Mouse (Mus musculus) limb, embryonic 12.5 days (tissue): ENCODE results near the gene Sema5a. TPM values are rescaled to one million over a fixed set of nuclear protein-coding genes. Genes with fewer than 3 reads are reported as not detected.
A peak's percentile ranks its signal among the peaks of the same experiment; 100 is the strongest.

ENCODE experiments used
- ATAC-seq: fragments of 200-750 bp; cut with Nextera tagmentation; 2 replicates; pipeline ENCODE4 v1.8.0; 2017; ENCODE audit warnings: low read depth, moderate TSS enrichment; ENCODE audit not compliant: insufficient number of reproducible peaks, insufficient read depth, low FRiP score, low TSS enrichment
- H3K27ac ChIP-seq: fragments of 300-500 bp; sonication (generic); 2 replicates; pipeline ENCODE4 v1.5.1; 2016; ENCODE audit warnings: mild to moderate bottlenecking, moderate library complexity
- H3K27me3 ChIP-seq: fragments of 300-500 bp; sonication (generic); 2 replicates; pipeline ENCODE4 v1.6.1; 2016; ENCODE audit warnings: mild to moderate bottlenecking, moderate library complexity
- H3K36me3 ChIP-seq: fragments of 300-500 bp; sonication (generic); 2 replicates; pipeline ENCODE4 v1.6.1; 2016; ENCODE audit warnings: mild to moderate bottlenecking, moderate library complexity
- H3K4me1 ChIP-seq: fragments of 300-500 bp; sonication (generic); replicated peaks from 2 replicates; pipeline ENCODE4 v1.6.1; 2016
- H3K4me2 ChIP-seq: fragments of 300-500 bp; sonication (generic); 2 replicates; pipeline ENCODE4 v1.6.1; 2016; ENCODE audit warnings: mild to moderate bottlenecking, moderate library complexity
- H3K4me3 ChIP-seq: fragments of 300-500 bp; sonication (generic); replicated peaks from 2 replicates; pipeline ENCODE4 v1.5.1; 2016; ENCODE audit warnings: mild to moderate bottlenecking
- H3K9ac ChIP-seq: fragments of 300-500 bp; sonication (generic); replicated peaks from 2 replicates; pipeline ENCODE4 v1.6.1; 2016; ENCODE audit warnings: mild to moderate bottlenecking, moderate library complexity
- H3K9me3 ChIP-seq: fragments of 300-500 bp; sonication (generic); 2 replicates; pipeline ENCODE4 v1.6.1; 2016; ENCODE audit warnings: mild to moderate bottlenecking, moderate library complexity
- WGBS: fragments of 180-500 bp; shearing (Covaris S2); methylation state at CpG from one replicate; pipeline ENCODE4 v1.1.7; 2016; 5-methylcytosine and 5-hydroxymethylcytosine counted together
- polyA plus RNA-seq: library from polyadenylated mRNA; unstranded; fragments of >200 nt; fragmentation: Nextera tagmentation; extraction: Ambion mirVana; gene quantifications from 2 replicates; pipeline ENCODE4 v1.2.1, GENCODE M21; 2016

Sema5a gene
- polyA plus RNA-seq, 1 experiment from 2014 or later, result 21.6 TPM

DNA sequence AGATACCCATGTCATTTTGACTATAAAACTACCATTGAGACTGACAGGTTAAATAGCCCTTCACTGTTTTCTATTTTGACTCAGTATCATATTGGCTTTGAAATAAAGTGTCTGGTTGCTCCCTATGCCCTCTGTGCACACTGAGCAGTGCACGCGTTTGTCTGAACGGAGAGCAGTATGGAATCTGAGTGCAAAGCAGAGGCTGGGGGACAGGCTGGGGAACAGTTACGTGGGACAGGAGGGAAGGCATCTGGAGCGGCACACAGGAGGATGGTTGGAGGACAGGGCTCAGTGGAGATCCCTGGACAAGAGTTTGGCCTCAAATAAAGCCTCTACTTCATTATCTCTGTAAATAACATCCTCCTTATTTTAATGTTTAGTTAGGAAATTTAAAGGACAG lies 30.4 kb downstream of the Sema5a start:
- Histone ChIP-seq H3K4me2 (no peak overlapping the region), H3K9me3 (no peaks in the 10 kb centered on the region), H3K4me1 (peaks cover 23% of the 10 kb centered on the region), H3K36me3 (peaks cover 6% of the 10 kb centered on the region; the same call in 1 of the 2 replicates), H3K27ac (no peak overlapping the region), H3K9ac (no peak overlapping the region), H3K27me3 (no peaks in the 10 kb centered on the region), H3K4me3 (no peak overlapping the region)
- 85% methylated on average over 5 of the region's 5 CpGs for WGBS
- ATAC-seq, result no peak

DNA sequence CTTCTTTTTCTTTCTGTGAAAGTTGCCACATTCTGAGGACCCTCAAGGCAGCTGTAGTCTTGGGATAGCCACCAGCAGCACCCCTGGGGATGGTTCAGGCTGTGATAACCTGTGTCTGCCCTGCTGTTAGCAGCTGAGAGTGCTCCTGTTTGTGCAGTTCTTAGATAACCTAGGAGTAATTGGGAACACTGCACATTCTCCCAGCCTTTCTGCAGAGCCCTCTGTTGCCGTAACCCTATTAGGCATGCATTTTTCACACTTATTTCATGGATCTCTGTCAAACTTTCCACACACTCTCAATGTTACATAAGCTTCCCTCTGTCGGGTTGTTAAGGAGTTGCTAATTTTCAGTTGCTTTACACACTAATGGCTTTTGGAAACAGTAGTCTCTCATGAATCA lies 34.0 kb downstream of the Sema5a start:
- no peak for ATAC-seq

DNA sequence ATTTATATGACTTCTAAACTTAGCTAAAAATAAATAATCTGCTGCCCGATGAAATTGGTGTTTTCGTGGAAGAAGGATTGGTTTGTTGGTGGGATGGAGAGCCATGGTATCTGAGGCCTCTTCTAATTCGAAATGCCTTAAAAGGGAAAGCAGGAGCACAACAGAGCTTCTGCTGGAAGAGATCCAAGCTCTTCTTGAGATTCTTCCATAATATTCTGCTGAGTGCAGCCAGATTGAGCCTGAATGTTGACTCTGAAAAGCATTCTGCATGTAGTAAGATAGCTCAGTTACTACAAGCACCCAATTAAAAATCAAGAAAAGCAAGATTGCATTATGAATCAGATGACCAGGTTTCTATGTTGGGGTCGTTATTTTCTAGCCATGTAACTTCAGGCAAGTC lies 36.8 kb downstream of the Sema5a start:
- no peaks in the 10 kb centered on the region for H3K27me3 ChIP-seq
- peaks cover 10% of the 10 kb centered on the region for H3K4me1 ChIP-seq
- H3K4me3 ChIP-seq, result no peak overlapping the region
- no peak overlapping the region for H3K9ac ChIP-seq
- no peak overlapping the region for H3K4me2 ChIP-seq
- H3K9me3 ChIP-seq, result no peaks in the 10 kb centered on the region
- ATAC-seq, result no peak
- 87% methylated on average over 4 of the region's 4 CpGs for WGBS
- no peak overlapping the region for H3K27ac ChIP-seq
- H3K36me3 ChIP-seq, result no peaks in the 10 kb centered on the region

More for the DNA sequence above, 34.0 kb downstream of the Sema5a start:
- WGBS, result 60% methylated on average over 2 of the region's 2 CpGs
- no peaks in the 10 kb centered on the region for H3K9me3 ChIP-seq
- peaks cover 17% of the 10 kb centered on the region for H3K4me1 ChIP-seq
- no peak overlapping the region for H3K4me3 ChIP-seq
- 0 out of 2 replicates have a peak overlapping the region, but pooled peaks have one; percentile 45 for H3K27ac ChIP-seq
- H3K9ac ChIP-seq, result no peak overlapping the region
- no peak overlapping the region for H3K4me2 ChIP-seq
- no peaks in the 10 kb centered on the region for H3K36me3 ChIP-seq
- no peaks in the 10 kb centered on the region for H3K27me3 ChIP-seq

DNA sequence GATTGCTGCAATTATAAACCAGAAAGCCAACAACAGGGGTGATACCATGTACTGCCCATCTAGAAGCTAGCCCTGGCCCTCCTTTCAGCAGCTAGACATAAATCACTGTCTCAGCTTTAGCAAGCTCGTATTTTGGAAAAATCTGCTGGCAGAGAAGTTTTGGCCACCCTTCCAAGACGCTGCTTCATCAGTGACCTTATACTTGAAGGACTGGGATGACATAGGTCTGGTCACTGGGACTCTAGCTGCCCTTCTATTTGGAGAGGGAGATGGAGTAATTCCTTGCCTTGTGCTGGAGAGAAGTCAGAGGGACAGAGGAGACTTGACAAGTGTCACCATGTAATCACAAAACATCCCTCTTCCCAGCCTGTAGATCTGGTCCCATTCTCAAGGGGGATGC lies 40.1 kb downstream of the Sema5a start:
- Histone ChIP-seq H3K4me2 (no peak overlapping the region), H3K9ac (no peak overlapping the region), H3K27me3 (no peaks in the 10 kb centered on the region), H3K27ac (no peak overlapping the region), H3K36me3 (no peaks in the 10 kb centered on the region), H3K4me1 (peaks cover 8% of the 10 kb centered on the region), H3K9me3 (no peaks in the 10 kb centered on the region), H3K4me3 (no peak overlapping the region)
- ATAC-seq, result no peak
- 70% methylated on average over 2 of the region's 2 CpGs for WGBS

DNA sequence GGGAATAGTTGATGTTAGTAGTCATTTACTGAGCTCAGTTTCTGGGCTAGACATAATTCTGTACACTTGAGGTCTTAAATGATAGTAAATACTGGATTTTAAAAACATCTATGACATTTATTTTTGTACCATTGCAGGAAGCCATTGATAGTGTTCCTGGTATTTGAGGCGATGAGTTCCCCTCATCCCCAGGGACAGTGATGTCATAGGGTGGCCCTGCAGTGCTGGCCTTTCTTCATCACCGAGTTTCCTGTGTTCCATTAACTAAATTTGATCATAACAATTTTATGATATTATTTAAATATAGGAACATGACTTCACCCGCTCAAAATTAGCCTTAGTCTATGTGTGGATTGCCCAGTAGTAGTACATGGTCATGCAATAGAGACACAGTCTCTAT lies 41.7 kb downstream of the Sema5a start:
- 88% methylated on average over 3 of the region's 3 CpGs for WGBS
- Histone ChIP-seq H3K27ac (no peak overlapping the region), H3K9ac (no peak overlapping the region), H3K4me2 (no peak overlapping the region), H3K4me3 (no peak overlapping the region), H3K27me3 (no peaks in the 10 kb centered on the region), H3K4me1 (peaks cover 8% of the 10 kb centered on the region), H3K9me3 (no peaks in the 10 kb centered on the region), H3K36me3 (no peaks in the 10 kb centered on the region)
- no peak for ATAC-seq

DNA sequence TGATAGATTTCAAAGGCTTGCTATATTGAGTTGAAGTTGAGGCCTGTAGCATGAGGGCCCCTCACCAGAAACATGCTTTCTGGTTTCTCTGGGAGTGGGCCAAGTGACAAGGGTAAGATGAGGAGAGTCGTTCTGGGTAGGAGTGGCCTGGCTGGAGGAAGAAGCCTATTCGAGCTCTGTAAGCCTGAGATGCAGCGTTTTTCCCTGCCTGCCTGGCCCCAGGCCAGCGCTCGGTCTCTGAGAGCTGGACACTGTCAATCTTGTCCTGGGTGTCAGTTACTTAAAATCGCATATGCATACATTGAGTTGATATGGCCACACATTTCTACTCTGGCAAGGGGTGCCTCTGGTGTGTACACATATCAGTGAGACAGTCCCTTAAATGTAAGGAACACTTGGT lies 43.9 kb downstream of the Sema5a start:
- WGBS, result 42% methylated on average over 6 of the region's 6 CpGs
- Histone ChIP-seq H3K4me2 (no peak overlapping the region), H3K27ac (no peak overlapping the region), H3K27me3 (no peaks in the 10 kb centered on the region), H3K4me3 (no peak overlapping the region), H3K9me3 (no peaks in the 10 kb centered on the region), H3K4me1 (peaks cover 8% of the 10 kb centered on the region), H3K9ac (no peak overlapping the region), H3K36me3 (no peaks in the 10 kb centered on the region)
- ATAC-seq, result no peak

DNA sequence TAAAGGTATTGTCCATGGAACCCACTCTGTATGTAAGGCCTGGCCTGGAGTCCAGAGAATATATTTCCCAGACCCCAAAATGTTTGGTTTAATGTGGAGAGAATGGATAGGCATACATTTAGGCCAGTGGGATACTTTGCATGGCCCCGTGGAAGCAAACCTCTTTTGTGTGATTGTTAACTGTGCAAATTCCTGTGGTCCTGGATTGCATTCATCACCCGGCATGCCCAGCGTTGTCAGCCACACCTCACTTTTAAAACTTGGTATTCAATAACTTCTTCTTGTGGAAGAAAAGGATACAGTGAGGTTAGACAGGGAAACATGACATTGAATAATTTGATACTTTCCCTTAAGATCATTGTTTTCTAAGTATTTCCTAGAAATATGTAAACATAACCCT lies 46.4 kb downstream of the Sema5a start:
- no peak overlapping the region for H3K4me3 ChIP-seq
- no peaks in the 10 kb centered on the region for H3K9me3 ChIP-seq
- H3K4me1 ChIP-seq, result peaks cover 8% of the 10 kb centered on the region
- no peak overlapping the region for H3K27ac ChIP-seq
- ATAC-seq, result no peak
- no peaks in the 10 kb centered on the region for H3K27me3 ChIP-seq
- H3K36me3 ChIP-seq, result no peaks in the 10 kb centered on the region
- 91% methylated on average over 3 of the region's 3 CpGs for WGBS
- H3K9ac ChIP-seq, result no peak overlapping the region
- H3K4me2 ChIP-seq, result no peak overlapping the region

DNA sequence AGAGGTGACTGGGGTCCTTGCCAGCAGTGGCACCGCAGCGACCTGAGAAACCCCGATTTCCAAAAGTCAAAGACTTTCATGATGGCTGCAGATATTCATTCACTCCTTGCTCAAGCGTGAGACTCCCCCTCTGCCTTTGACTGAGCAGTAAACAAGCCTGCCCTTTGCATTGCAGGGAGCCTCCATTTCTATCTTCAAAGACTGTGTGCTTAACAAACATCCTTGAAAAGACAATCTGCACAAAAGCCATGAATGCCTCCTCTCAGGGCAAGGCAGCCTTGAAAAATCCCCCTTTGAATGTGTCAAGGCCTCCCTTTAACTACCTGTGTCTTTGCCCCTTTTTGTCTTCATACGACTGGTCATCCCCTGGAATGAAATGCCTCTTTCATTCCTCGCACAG lies 51.9 kb downstream of the Sema5a start:
- no peaks in the 10 kb centered on the region for H3K9me3 ChIP-seq
- no peaks in the 10 kb centered on the region for H3K36me3 ChIP-seq
- WGBS, result 79% methylated on average over 6 of the region's 6 CpGs
- H3K9ac ChIP-seq, result no peak overlapping the region
- no peak overlapping the region for H3K4me3 ChIP-seq
- H3K4me1 ChIP-seq, result peaks cover 8% of the 10 kb centered on the region; the same call in 1 of the 2 replicates
- ATAC-seq, result no peak
- H3K27me3 ChIP-seq, result no peaks in the 10 kb centered on the region
- no peak overlapping the region for H3K4me2 ChIP-seq
- no peak overlapping the region for H3K27ac ChIP-seq

DNA sequence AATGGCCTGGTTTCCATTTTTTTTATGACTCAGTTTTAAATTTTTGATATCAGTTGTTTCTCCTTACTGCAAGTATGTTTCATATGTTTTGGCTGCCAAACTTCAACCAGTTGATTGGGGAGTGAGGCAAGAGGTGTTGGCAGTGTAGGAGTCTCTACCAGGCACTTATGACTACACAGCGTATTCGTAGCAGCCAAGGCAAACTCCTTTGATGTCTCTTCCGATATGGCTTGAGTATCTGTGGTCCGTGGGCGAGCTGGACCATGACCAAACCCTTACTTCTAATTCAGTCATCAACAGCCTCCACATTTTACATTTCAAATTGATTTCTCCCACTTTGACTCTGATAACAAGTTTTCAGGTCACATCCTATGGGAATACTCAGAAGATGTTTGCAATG lies 52.7 kb downstream of the Sema5a start:
- H3K4me3 ChIP-seq, result no peak overlapping the region
- peaks cover 14% of the 10 kb centered on the region; the same call in 1 of the 2 replicates for H3K4me1 ChIP-seq
- H3K36me3 ChIP-seq, result no peaks in the 10 kb centered on the region
- no peak for ATAC-seq
- no peak overlapping the region for H3K4me2 ChIP-seq
- no peak overlapping the region for H3K27ac ChIP-seq
- WGBS, result 91% methylated on average over 5 of the region's 5 CpGs
- H3K27me3 ChIP-seq, result no peaks in the 10 kb centered on the region
- H3K9me3 ChIP-seq, result no peaks in the 10 kb centered on the region
- no peak overlapping the region for H3K9ac ChIP-seq

DNA sequence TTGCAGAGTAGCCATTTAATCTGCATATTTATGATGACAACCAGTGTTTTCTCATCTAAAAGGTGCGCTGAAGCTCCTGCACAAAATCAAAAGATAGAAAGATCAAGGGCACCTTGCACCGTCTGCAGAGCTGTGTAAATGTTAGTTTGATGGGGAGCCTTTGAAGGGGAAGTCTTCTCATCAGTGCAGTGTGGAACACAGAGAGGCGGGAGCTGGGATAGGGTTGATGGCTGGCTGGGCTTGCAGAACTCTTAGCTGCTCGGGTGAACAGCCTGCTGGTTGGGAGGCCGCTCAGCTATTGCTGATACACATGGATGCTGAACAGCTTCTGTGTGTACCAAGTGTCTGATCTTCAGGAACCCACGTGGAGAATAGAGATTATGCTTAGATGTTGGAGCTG lies 53.9 kb downstream of the Sema5a start:
- no peaks in the 10 kb centered on the region for H3K9me3 ChIP-seq
- WGBS, result 68% methylated on average over 6 of the region's 6 CpGs
- peaks cover 15% of the 10 kb centered on the region; the same call in 1 of the 2 replicates for H3K4me1 ChIP-seq
- no peak overlapping the region for H3K27ac ChIP-seq
- no peak overlapping the region for H3K9ac ChIP-seq
- ATAC-seq, result no peak
- no peaks in the 10 kb centered on the region for H3K36me3 ChIP-seq
- H3K4me3 ChIP-seq, result no peak overlapping the region
- H3K27me3 ChIP-seq, result no peaks in the 10 kb centered on the region
- H3K4me2 ChIP-seq, result no peak overlapping the region

DNA sequence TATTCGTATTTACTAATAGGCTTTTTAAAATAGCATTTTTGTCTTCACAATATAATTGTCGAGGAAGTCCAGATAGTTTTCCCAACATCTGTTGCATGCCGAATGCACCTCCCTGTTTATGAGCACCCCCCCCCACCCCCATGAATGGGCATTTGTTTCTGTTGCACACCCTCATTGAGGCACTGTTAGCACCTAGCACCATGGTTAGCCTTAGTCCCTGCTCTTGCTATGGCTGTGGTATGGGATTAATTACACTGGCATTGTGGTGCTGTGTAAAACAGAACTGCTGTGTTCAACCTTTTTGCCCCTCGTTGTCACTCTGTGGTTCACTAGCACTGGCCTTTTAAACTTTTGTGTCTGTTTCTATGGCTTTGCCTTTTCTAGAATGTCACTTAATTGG lies 56.4 kb downstream of the Sema5a start:
- Histone ChIP-seq H3K9me3 (no peaks in the 10 kb centered on the region), H3K27me3 (no peaks in the 10 kb centered on the region), H3K27ac (no peak overlapping the region), H3K9ac (no peak overlapping the region), H3K36me3 (no peaks in the 10 kb centered on the region), H3K4me1 (peaks cover 15% of the 10 kb centered on the region; the same call in 1 of the 2 replicates), H3K4me2 (no peak overlapping the region), H3K4me3 (no peak overlapping the region)
- WGBS, result 45% methylated on average over 4 of the region's 4 CpGs
- ATAC-seq, result no peak

DNA sequence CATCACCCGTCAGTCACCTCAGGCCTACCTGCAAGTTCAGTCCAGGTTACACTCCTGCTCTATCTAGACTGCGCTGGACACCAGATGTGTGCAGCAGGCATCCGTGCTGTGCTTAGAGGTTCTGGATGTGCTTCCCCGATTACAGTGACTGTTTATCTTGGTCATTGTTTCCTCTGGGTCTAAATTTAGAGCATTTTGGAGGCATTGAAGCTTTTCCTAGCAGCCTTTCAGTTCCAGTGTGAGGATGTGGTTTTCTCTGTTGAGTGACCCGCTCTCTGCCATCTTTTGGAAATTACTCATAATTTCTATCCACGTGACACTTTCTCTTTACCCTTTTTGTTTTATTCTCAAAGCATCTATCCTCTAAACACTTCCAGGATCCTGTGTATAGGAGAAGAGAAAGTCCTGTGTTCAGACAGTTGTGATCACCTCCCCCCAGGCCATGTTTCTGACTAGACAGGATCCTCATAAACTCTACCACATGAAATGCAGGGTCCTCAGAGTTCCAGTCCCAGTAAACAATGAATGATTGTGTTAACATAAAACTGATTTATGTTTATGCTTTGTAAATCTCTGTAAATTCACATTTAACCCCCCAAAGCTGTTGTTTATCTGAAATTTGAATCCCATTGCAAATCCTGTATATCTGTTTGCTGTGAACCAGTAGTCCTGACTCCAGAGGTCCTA lies 62.1 kb downstream of the Sema5a start:
- no peak for ATAC-seq
- Histone ChIP-seq H3K4me3 (no peak overlapping the region), H3K9ac (no peak overlapping the region), H3K27me3 (no peaks in the 10 kb centered on the region), H3K27ac (no peak overlapping the region), H3K9me3 (no peaks in the 10 kb centered on the region), H3K4me2 (no peak overlapping the region), H3K36me3 (no peaks in the 10 kb centered on the region), H3K4me1 (peaks cover 25% of the 10 kb centered on the region)
- 83% methylated on average over 6 of the region's 6 CpGs for WGBS
